ENCODE assay signal across 8 mouse cellular contexts in the genomic region with DNA sequence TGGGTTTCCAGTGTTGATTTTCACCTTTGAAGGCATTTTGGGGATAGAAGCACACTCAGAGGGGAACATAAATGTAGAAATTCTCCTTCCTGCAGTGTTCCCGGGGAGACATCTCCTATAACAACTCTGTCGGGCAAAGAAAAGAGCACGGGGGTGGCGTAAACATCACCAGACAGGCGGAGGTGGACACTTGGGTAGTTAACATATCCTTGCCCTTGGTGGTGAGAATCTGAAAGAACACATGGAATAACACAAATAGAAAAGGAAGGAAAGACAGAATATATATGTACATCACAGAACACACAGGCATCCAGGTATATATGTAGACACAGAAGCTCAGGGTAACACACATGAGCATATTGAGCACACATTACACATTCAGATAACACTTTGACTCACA. TPM values are rescaled to one million over a fixed set of nuclear protein-coding genes. Genes with fewer than 3 reads are reported as not detected.
A peak's percentile ranks its signal among the peaks of the same experiment; 100 is the strongest.
DNase-seq lines count a peak whose midpoint lies in the region; ATAC-seq and TF ChIP-seq lines count a peak whose summit lies in the region.

No protein-coding gene starts in this region.

- DNase-seq in left cerebral cortex, adult 11 months (ENCODE audit: low spot score): peak; percentile 15
- DNase-seq in left cerebral cortex, postnatal 10 days (ENCODE audit: extremely low spot score in 1 of 2, low spot score in 2 of 2): no peak
- no peak for DNase-seq in forebrain, embryonic 11.5 days (ENCODE audit: low spot score)
- no peak for DNase-seq in intestine, embryonic 14.5 days (ENCODE audit: low spot score)
- no peak for DNase-seq in thymus, adult 2 months
- no peak for DNase-seq in thymus, postnatal 10 days (ENCODE audit: low spot score in 2 of 2)
- no peak for DNase-seq in adrenal gland, postnatal 10 days

- H3K9ac ChIP-seq in forebrain, embryonic 11.5 days (ENCODE audit: low read length): no peak overlapping the region; the same call in 1 of the 2 replicates
- H3K9ac ChIP-seq in intestine, embryonic 14.5 days (ENCODE audit: low read length): no peak overlapping the region
- peak overlapping the region; percentile 47 for H3K9ac ChIP-seq in neural tube, embryonic 13.5 days

- H3K36me3 ChIP-seq in forebrain, embryonic 11.5 days (ENCODE audit: control insufficient read depth, insufficient read depth, low read length): no peaks in the 10 kb centered on the region
- no peaks in the 10 kb centered on the region for H3K36me3 ChIP-seq in intestine, embryonic 14.5 days (ENCODE audit: control insufficient read depth, insufficient read depth, low read length)
- H3K36me3 ChIP-seq in neural tube, embryonic 13.5 days: 0 out of 2 replicates have a peak, but pooled peaks cover 7% of the 10 kb centered on the region
- H3K36me3 ChIP-seq in thymus, adult 2 months (ENCODE audit: control insufficient read depth, insufficient read depth, low read length): no peaks in the 10 kb centered on the region

- no peak overlapping the region for H3K27ac ChIP-seq in forebrain, embryonic 11.5 days (ENCODE audit: low read depth, low read length)
- no peak overlapping the region for H3K27ac ChIP-seq in intestine, embryonic 14.5 days (ENCODE audit: low read depth)
- H3K27ac ChIP-seq in neural tube, embryonic 13.5 days (replicated peaks): peak overlapping the region; percentile 52
- no peak overlapping the region for H3K27ac ChIP-seq in thymus, adult 2 months (ENCODE audit: control insufficient read depth, insufficient read depth, low read length)

- peak overlapping the region; percentile 53 for H3K4me2 ChIP-seq in forebrain, embryonic 11.5 days (ENCODE audit: low read depth, low read length, severe bottlenecking)
- peak overlapping the region; percentile 64 for H3K4me2 ChIP-seq in intestine, embryonic 14.5 days (ENCODE audit: low read length)
- peak overlapping the region; percentile 59 for H3K4me2 ChIP-seq in neural tube, embryonic 13.5 days

- WGBS in forebrain, embryonic 11.5 days: 36% methylated on average over 5 of the region's 5 CpGs
- WGBS in intestine, embryonic 14.5 days: 43% methylated on average over 5 of the region's 5 CpGs
- WGBS in neural tube, embryonic 13.5 days: 35% methylated on average over 5 of the region's 5 CpGs
- 48% methylated on average over 5 of the region's 5 CpGs for WGBS in thymus, adult 2 months

- TF ChIP-seq CTCF in thymus, adult 2 months (IDR thresholded peaks at IDR 0.05; ENCODE audit: borderline replicate concordance, control insufficient read depth, extremely low read depth, insufficient read depth, low read length, poor library complexity): no peak

- no peak for ATAC-seq in forebrain, embryonic 11.5 days (replicated peaks; ENCODE audit: low FRiP score)
- ATAC-seq in intestine, embryonic 14.5 days (replicated peaks; ENCODE audit: low FRiP score, low TSS enrichment, low read depth): no peak
- ATAC-seq in neural tube, embryonic 13.5 days (ENCODE audit: low read depth): peak; percentile 19; the same call in 1 of the 2 replicates

- TF ChIP-seq POLR2A in thymus, adult 2 months (IDR thresholded peaks at IDR 0.05; ENCODE audit: control insufficient read depth, extremely low read depth, insufficient read depth, low read length, poor library complexity): no peak

- H3K4me3 ChIP-seq in forebrain, embryonic 11.5 days (ENCODE audit: low read depth, low read length): peak overlapping the region; percentile 42; the same call in 1 of the 2 replicates
- H3K4me3 ChIP-seq in intestine, embryonic 14.5 days (ENCODE audit: low read depth, low read length): no peak overlapping the region
- H3K4me3 ChIP-seq in neural tube, embryonic 13.5 days: peak overlapping the region; percentile 56
- H3K4me3 ChIP-seq in thymus, adult 2 months (ENCODE audit: control insufficient read depth, insufficient read depth, low read length): no peak overlapping the region

- H3K27me3 ChIP-seq in forebrain, embryonic 11.5 days (ENCODE audit: control insufficient read depth, insufficient read depth, low read length): no peaks in the 10 kb centered on the region
- no peaks in the 10 kb centered on the region for H3K27me3 ChIP-seq in intestine, embryonic 14.5 days (replicated peaks; ENCODE audit: control insufficient read depth, insufficient read depth, low read length)
- no peaks in the 10 kb centered on the region for H3K27me3 ChIP-seq in neural tube, embryonic 13.5 days
- H3K27me3 ChIP-seq in thymus, adult 2 months (ENCODE audit: control insufficient read depth, insufficient read depth, low read length): peaks cover 4% of the 10 kb centered on the region; the same call in 1 of the 2 replicates

- intact Hi-C loops in left cerebral cortex, postnatal 10 days (cut with DNase I): loop anchor here (10.0 kb wide), 1 partner anchor 97 kb away; no protein-coding TSS in a partner anchor

- H3K4me1 ChIP-seq in forebrain, embryonic 11.5 days (replicated peaks; ENCODE audit: control insufficient read depth, insufficient read depth, low read length): 0 out of 2 replicates have a peak, but pooled peaks cover 2% of the 10 kb centered on the region
- H3K4me1 ChIP-seq in intestine, embryonic 14.5 days (replicated peaks; ENCODE audit: control insufficient read depth, insufficient read depth, low read length): no peaks in the 10 kb centered on the region
- peaks cover 18% of the 10 kb centered on the region for H3K4me1 ChIP-seq in neural tube, embryonic 13.5 days (replicated peaks)
- peaks cover 8% of the 10 kb centered on the region for H3K4me1 ChIP-seq in thymus, adult 2 months (replicated peaks; ENCODE audit: control insufficient read depth, insufficient read depth, low read length)

- no peaks in the 10 kb centered on the region for H3K9me3 ChIP-seq in forebrain, embryonic 11.5 days (ENCODE audit: control insufficient read depth, low read length)
- no peaks in the 10 kb centered on the region for H3K9me3 ChIP-seq in intestine, embryonic 14.5 days (ENCODE audit: control insufficient read depth, low read length)
- no peaks in the 10 kb centered on the region for H3K9me3 ChIP-seq in neural tube, embryonic 13.5 days

RNA-seq across cellular contexts. Expression of gene Syn1, which starts 0.6 kb away (rescaled TPM):
- 100 to 1,000 TPM; 450 to 457 TPM for total RNA-seq in left cerebral cortex, postnatal 10 days (2021)
- 11.5 and 12.6 TPM in 2 replicates for polyA plus RNA-seq in forebrain, embryonic 11.5 days (2014; fragmentation: Nextera tagmentation; extraction: Ambion mirVana)
- 2.0 and 2.7 TPM in 2 replicates for polyA plus RNA-seq in intestine, embryonic 14.5 days (2014; fragmentation: Nextera tagmentation; extraction: Ambion mirVana)
- 62.2 and 65.0 TPM in 2 replicates for polyA plus RNA-seq in neural tube, embryonic 13.5 days (2015; fragmentation: Nextera tagmentation; extraction: Ambion mirVana)
- polyA plus RNA-seq in thymus, adult 2 months (2012; rRNA removed): 0.67 and 0.88 TPM in 2 replicates
- total RNA-seq in adrenal gland, postnatal 10 days (2021): 10 to 100 TPM in 1 of 2 experiments, 1 to 10 TPM in 1; 6.4 to 12.3 TPM

RNA-seq across cellular contexts. Expression of gene Cfp, which starts 10.0 kb away (rescaled TPM):
- total RNA-seq in left cerebral cortex, postnatal 10 days (2021): 1 to 10 TPM; 7.4 to 9.0 TPM
- polyA plus RNA-seq in forebrain, embryonic 11.5 days (2014; fragmentation: Nextera tagmentation; extraction: Ambion mirVana): 4.5 and 5.7 TPM in 2 replicates
- polyA plus RNA-seq in intestine, embryonic 14.5 days (2014; fragmentation: Nextera tagmentation; extraction: Ambion mirVana): 4.2 and 6.0 TPM in 2 replicates
- polyA plus RNA-seq in neural tube, embryonic 13.5 days (2015; fragmentation: Nextera tagmentation; extraction: Ambion mirVana): 4.7 and 5.8 TPM in 2 replicates
- polyA plus RNA-seq in thymus, adult 2 months (2012; rRNA removed): 80.6 and 81.6 TPM in 2 replicates
- total RNA-seq in adrenal gland, postnatal 10 days (2021): 10 to 100 TPM; 18.5 to 19.1 TPM

RNA-seq across cellular contexts. Expression of gene Elk1, which starts 29.0 kb away (rescaled TPM):
- total RNA-seq in left cerebral cortex, postnatal 10 days (2021): 10 to 100 TPM; 30.2 to 30.7 TPM
- 9.9 and 10.0 TPM in 2 replicates for polyA plus RNA-seq in forebrain, embryonic 11.5 days (2014; fragmentation: Nextera tagmentation; extraction: Ambion mirVana)
- 6.2 and 7.2 TPM in 2 replicates for polyA plus RNA-seq in intestine, embryonic 14.5 days (2014; fragmentation: Nextera tagmentation; extraction: Ambion mirVana)
- 16.1 and 16.4 TPM in 2 replicates for polyA plus RNA-seq in neural tube, embryonic 13.5 days (2015; fragmentation: Nextera tagmentation; extraction: Ambion mirVana)
- polyA plus RNA-seq in thymus, adult 2 months (2012; rRNA removed): 17.4 and 19.4 TPM in 2 replicates
- total RNA-seq in adrenal gland, postnatal 10 days (2021): 10 to 100 TPM; 11.9 to 16.3 TPM

RNA-seq across cellular contexts. Expression of gene Uxt, which starts 40.5 kb away (rescaled TPM):
- 10 to 100 TPM; 10.5 to 11.7 TPM for total RNA-seq in left cerebral cortex, postnatal 10 days (2021)
- 56.2 and 62.6 TPM in 2 replicates for polyA plus RNA-seq in forebrain, embryonic 11.5 days (2014; fragmentation: Nextera tagmentation; extraction: Ambion mirVana)
- polyA plus RNA-seq in intestine, embryonic 14.5 days (2014; fragmentation: Nextera tagmentation; extraction: Ambion mirVana): 53.9 and 56.7 TPM in 2 replicates
- 40.3 and 47.8 TPM in 2 replicates for polyA plus RNA-seq in neural tube, embryonic 13.5 days (2015; fragmentation: Nextera tagmentation; extraction: Ambion mirVana)
- 18.7 and 23.4 TPM in 2 replicates for polyA plus RNA-seq in thymus, adult 2 months (2012; rRNA removed)
- 10 to 100 TPM; 36.0 to 42.0 TPM for total RNA-seq in adrenal gland, postnatal 10 days (2021)

RNA-seq across cellular contexts. Expression of gene Timp1, which starts 51.4 kb away (rescaled TPM):
- total RNA-seq in left cerebral cortex, postnatal 10 days (2021): 1 to 10 TPM; 1.1 to 1.3 TPM
- polyA plus RNA-seq in forebrain, embryonic 11.5 days (2014; fragmentation: Nextera tagmentation; extraction: Ambion mirVana): 5.8 and 7.4 TPM in 2 replicates
- 29.9 and 34.9 TPM in 2 replicates for polyA plus RNA-seq in intestine, embryonic 14.5 days (2014; fragmentation: Nextera tagmentation; extraction: Ambion mirVana)
- polyA plus RNA-seq in neural tube, embryonic 13.5 days (2015; fragmentation: Nextera tagmentation; extraction: Ambion mirVana): 5.0 and 5.3 TPM in 2 replicates
- 8.3 and 12.0 TPM in 2 replicates for polyA plus RNA-seq in thymus, adult 2 months (2012; rRNA removed)
- 10 to 100 TPM; 21.8 to 23.3 TPM for total RNA-seq in adrenal gland, postnatal 10 days (2021)

Comparison
In these comparisons a context has a peak if more than half of its experiments do, and no peak if none do; other contexts are left out.
1. H3K4me3 ChIP-seq: peak in forebrain, embryonic 11.5 days (single experiment) and neural tube, embryonic 13.5 days (single experiment); none in intestine, embryonic 14.5 days (single experiment) and thymus, adult 2 months (single experiment).
2. RNA of gene Cfp, which starts 10.0 kb away (polyA plus RNA-seq): 80.6 to 81.6 TPM in thymus, adult 2 months; 4.7 to 5.8 TPM in neural tube, embryonic 13.5 days, 4.5 to 5.7 TPM in forebrain, embryonic 11.5 days and 4.2 to 6.0 TPM in intestine, embryonic 14.5 days; every median in the first group is over 10 times any median in the second.
3. Peak in every context shown above with its lines, with median percentiles within 50 percentile points of each other: H3K4me2 ChIP-seq.